Comparison of ENCODE assay signal across 15 mouse cellular contexts in genomic region chr14:73139866-73140265, GRCm38 (mm10).
"Had no signal": no experiment of that assay in that cellular context is flagged by ENCODE, and none has a peak within 500 bp of the region (broad histone marks: within the 10 kb centered on the region; RNA-seq: fewer than 3 reads in every experiment).

No protein-coding gene starts in this region.

- H3K36me3 ChIP-seq: limb, embryonic 15.5 days; liver, embryonic 15.5 days; lung, embryonic 15.5 days; midbrain, embryonic 13.5 days; neural tube, embryonic 15.5 days had no signal

- H3K9me3 ChIP-seq: limb, embryonic 15.5 days; liver, embryonic 15.5 days; lung, embryonic 15.5 days; midbrain, embryonic 13.5 days; neural tube, embryonic 15.5 days had no signal

- H3K27ac ChIP-seq: limb, embryonic 15.5 days; liver, embryonic 15.5 days; lung, embryonic 15.5 days; midbrain, embryonic 13.5 days; neural tube, embryonic 15.5 days; stomach, postnatal 0 days had no signal

- H3K4me3 ChIP-seq: limb, embryonic 15.5 days; liver, embryonic 15.5 days; lung, embryonic 15.5 days; midbrain, embryonic 13.5 days; neural tube, embryonic 15.5 days had no signal

- ATAC-seq: inflammation-experienced regulatory T-cells, adult 6 months; intestine, postnatal 0 days; midbrain, embryonic 13.5 days had no signal

- H3K9ac ChIP-seq: limb, embryonic 15.5 days; liver, embryonic 15.5 days; lung, embryonic 15.5 days; midbrain, embryonic 13.5 days; neural tube, embryonic 15.5 days had no signal

- DNase-seq: kidney, adult 8-10 months; kidney, postnatal 25 days; layer of hippocampus, adult 9-11 months; layer of hippocampus, postnatal 36 days; lung, postnatal 4 days; right cerebral cortex, adult 18-20 months; right cerebral cortex, postnatal 25 days had no signal

- H3K27me3 ChIP-seq: limb, embryonic 15.5 days; lung, embryonic 15.5 days; midbrain, embryonic 13.5 days; neural tube, embryonic 15.5 days had no signal
